Mouse (Mus musculus): ENCODE data around the gene Mtmr3. TPM values are rescaled to one million over a fixed set of nuclear protein-coding genes. Genes with fewer than 3 reads are reported as not detected.
"Not testable (repeated sequence)": the region's sequence is repeated elsewhere in the genome, so short reads cannot be mapped to it uniquely, and the experiment has no call there.

The Mtmr3 gene
- polyA plus RNA-seq, 1 experiment from 2014 or later: 34.4 TPM

- no peaks in the 10 kb centered on the region for H3K4me1 ChIP-seq (replicated peaks)
- WGBS: 74% methylated on average over 3 of the region's 3 CpGs
- no peaks in the 10 kb centered on the region for H3K9me3 ChIP-seq
- no peak overlapping the region for H3K4me3 ChIP-seq
- H3K36me3 ChIP-seq: no peaks in the 10 kb centered on the region
- no peaks in the 10 kb centered on the region for H3K27me3 ChIP-seq
- no peak overlapping the region for H3K9ac ChIP-seq
- H3K4me2 ChIP-seq: no peak overlapping the region
- H3K27ac ChIP-seq (replicated peaks): no peak overlapping the region
- no peak for ATAC-seq (ENCODE audit: low FRiP score, low read depth)
Observed at GRCm38 (mm10) chr11:4545976-4546375, 48.7 kb downstream of the Mtmr3 start.

GRCm38 (mm10) chr11:4545401-4545800, 49.3 kb downstream of the Mtmr3 start:
- Histone ChIP-seq H3K4me1 (replicated peaks) (no peaks in the 10 kb centered on the region), H3K27ac (replicated peaks) (no peak overlapping the region), H3K9me3 (no peaks in the 10 kb centered on the region), H3K4me2 (no peak overlapping the region), H3K36me3 (no peaks in the 10 kb centered on the region), H3K27me3 (no peaks in the 10 kb centered on the region), H3K9ac (no peak overlapping the region), H3K4me3 (no peak overlapping the region)
- ATAC-seq (ENCODE audit: low FRiP score, low read depth): no peak
- whole genome bisulfite sequencing: 50% methylated on average over 4 of the region's 4 CpGs

- H3K4me3 ChIP-seq: not testable (repeated sequence)
- 89% methylated on average over 1 of the region's 1 CpGs for WGBS
Observed at GRCm38 (mm10) chr11:4544627-4544921, 50.1 kb downstream of the Mtmr3 start.

GRCm38 (mm10) chr11:4543746-4544626, 50.7 kb downstream of the Mtmr3 start:
- Histone ChIP-seq H3K9ac (no peak overlapping the region), H3K27ac (replicated peaks) (no peak overlapping the region), H3K9me3 (no peaks in the 10 kb centered on the region), H3K4me1 (replicated peaks) (no peaks in the 10 kb centered on the region), H3K27me3 (no peaks in the 10 kb centered on the region), H3K36me3 (no peaks in the 10 kb centered on the region), H3K4me2 (no peak overlapping the region), H3K4me3 (no peak overlapping the region)
- no peak for ATAC-seq (ENCODE audit: low FRiP score, low read depth)
- 86% methylated on average over 7 of the region's 7 CpGs for WGBS

More at GRCm38 (mm10) chr11:4544627-4544921, 50.1 kb downstream of the Mtmr3 start:
- not testable (repeated sequence) for H3K36me3 ChIP-seq; ATAC-seq (ENCODE audit: low FRiP score, low read depth); H3K4me1 ChIP-seq (replicated peaks); H3K9me3 ChIP-seq; H3K27me3 ChIP-seq; H3K27ac ChIP-seq (replicated peaks); H3K4me2 ChIP-seq; H3K9ac ChIP-seq

- Histone ChIP-seq H3K4me3 (no peak overlapping the region), H3K4me1 (replicated peaks) (no peaks in the 10 kb centered on the region), H3K27ac (replicated peaks) (no peak overlapping the region), H3K9me3 (no peaks in the 10 kb centered on the region), H3K27me3 (no peaks in the 10 kb centered on the region), H3K9ac (no peak overlapping the region), H3K36me3 (no peaks in the 10 kb centered on the region), H3K4me2 (no peak overlapping the region)
- 93% methylated on average over 2 of the region's 2 CpGs for WGBS
- no peak for ATAC-seq (ENCODE audit: low FRiP score, low read depth)
Observed at GRCm38 (mm10) chr11:4543040-4543551, 51.6 kb downstream of the Mtmr3 start.

GRCm38 (mm10) chr11:4536645-4537044, 58.0 kb downstream of the Mtmr3 start:
- Histone ChIP-seq H3K4me2 (no peak overlapping the region), H3K4me1 (replicated peaks) (peaks cover 3% of the 10 kb centered on the region; the same call in 1 of the 2 replicates), H3K4me3 (no peak overlapping the region), H3K9me3 (no peaks in the 10 kb centered on the region), H3K36me3 (no peaks in the 10 kb centered on the region), H3K27ac (replicated peaks) (no peak overlapping the region), H3K9ac (no peak overlapping the region), H3K27me3 (no peaks in the 10 kb centered on the region)
- no peak for ATAC-seq (ENCODE audit: low FRiP score, low read depth)
- 90% methylated on average over 1 of the region's 1 CpGs for WGBS

GRCm38 (mm10) chr11:4527132-4527531, 67.5 kb downstream of the Mtmr3 start:
- Histone ChIP-seq H3K4me3 (no peak overlapping the region), H3K27ac (replicated peaks) (no peak overlapping the region), H3K9ac (no peak overlapping the region), H3K36me3 (peaks cover 24% of the 10 kb centered on the region), H3K4me1 (replicated peaks) (no peaks in the 10 kb centered on the region), H3K4me2 (no peak overlapping the region), H3K27me3 (no peaks in the 10 kb centered on the region), H3K9me3 (no peaks in the 10 kb centered on the region)
- ATAC-seq (ENCODE audit: low FRiP score, low read depth): no peak
- WGBS: over 99% methylated on average over 3 of the region's 3 CpGs

- WGBS: 97% methylated on average over 6 of the region's 6 CpGs
- Histone ChIP-seq H3K4me3 (no peak overlapping the region), H3K4me1 (replicated peaks) (no peaks in the 10 kb centered on the region), H3K9me3 (no peaks in the 10 kb centered on the region), H3K36me3 (peaks cover 24% of the 10 kb centered on the region), H3K27ac (replicated peaks) (no peak overlapping the region), H3K9ac (no peak overlapping the region), H3K27me3 (no peaks in the 10 kb centered on the region), H3K4me2 (no peak overlapping the region)
- no peak for ATAC-seq (ENCODE audit: low FRiP score, low read depth)
Observed at GRCm38 (mm10) chr11:4522142-4522664, 72.5 kb downstream of the Mtmr3 start.

GRCm38 (mm10) chr11:4518981-4519380, 75.7 kb downstream of the Mtmr3 start:
- Histone ChIP-seq H3K4me1 (replicated peaks) (no peaks in the 10 kb centered on the region), H3K36me3 (peaks cover 27% of the 10 kb centered on the region), H3K4me3 (no peak overlapping the region), H3K9ac (no peak overlapping the region), H3K27me3 (no peaks in the 10 kb centered on the region), H3K9me3 (no peaks in the 10 kb centered on the region), H3K27ac (replicated peaks) (no peak overlapping the region), H3K4me2 (no peak overlapping the region)
- 77% methylated on average over 7 of the region's 7 CpGs for WGBS
- no peak for ATAC-seq (ENCODE audit: low FRiP score, low read depth)

GRCm38 (mm10) chr11:4507421-4507820, 87.2 kb downstream of the Mtmr3 start:
- WGBS: 61% methylated on average over 2 of the region's 2 CpGs
- H3K4me3 ChIP-seq: no peak overlapping the region

GRCm38 (mm10) chr11:4506486-4506885, 88.2 kb downstream of the Mtmr3 start:
- Histone ChIP-seq H3K9ac (no peak overlapping the region), H3K9me3 (no peaks in the 10 kb centered on the region), H3K36me3 (peaks cover 34% of the 10 kb centered on the region), H3K4me1 (replicated peaks) (no peaks in the 10 kb centered on the region), H3K4me2 (no peak overlapping the region), H3K27me3 (no peaks in the 10 kb centered on the region), H3K27ac (replicated peaks) (no peak overlapping the region), H3K4me3 (no peak overlapping the region)
- 85% methylated on average over 2 of the region's 2 CpGs for WGBS
- no peak for ATAC-seq (ENCODE audit: low FRiP score, low read depth)

More at GRCm38 (mm10) chr11:4507421-4507820, 87.2 kb downstream of the Mtmr3 start:
- no peaks in the 10 kb centered on the region for H3K9me3 ChIP-seq
- no peaks in the 10 kb centered on the region for H3K27me3 ChIP-seq
- ATAC-seq (ENCODE audit: low FRiP score, low read depth): no peak
- no peaks in the 10 kb centered on the region for H3K4me1 ChIP-seq (replicated peaks)
- no peak overlapping the region for H3K9ac ChIP-seq
- peaks cover 34% of the 10 kb centered on the region for H3K36me3 ChIP-seq
- no peak overlapping the region for H3K4me2 ChIP-seq
- H3K27ac ChIP-seq (replicated peaks): no peak overlapping the region

GRCm38 (mm10) chr11:4502206-4502605, 92.5 kb downstream of the Mtmr3 start:
- H3K27me3 ChIP-seq: no peaks in the 10 kb centered on the region
- H3K4me2 ChIP-seq: no peak overlapping the region
- peaks cover 33% of the 10 kb centered on the region for H3K36me3 ChIP-seq
- H3K27ac ChIP-seq (replicated peaks): no peak overlapping the region
- H3K9me3 ChIP-seq: no peaks in the 10 kb centered on the region
- no peaks in the 10 kb centered on the region for H3K4me1 ChIP-seq (replicated peaks)
- no peak overlapping the region for H3K9ac ChIP-seq
- H3K4me3 ChIP-seq: no peak overlapping the region
- 90% methylated on average over 2 of the region's 2 CpGs for WGBS
- ATAC-seq (ENCODE audit: low FRiP score, low read depth): no peak

Data from hindbrain, embryonic 15.5 days (tissue).